Mouse (Mus musculus) olfactory bulb, adult 2 months (tissue): ENCODE results near the gene 4931409K22Rik.

Experiments used
- CTCF ChIP-seq: fragments of 200-500 bp; IDR thresholded peaks from 2 replicates; pipeline ENCODE4 v1.5.1; 2012; ENCODE audit warnings: low read depth, mild to moderate bottlenecking, low read length, moderate library complexity; ENCODE audit not compliant: insufficient read depth
- POLR2A ChIP-seq: fragments of 200-500 bp; IDR thresholded peaks from 2 replicates; pipeline ENCODE4 v1.6.1; 2012; ENCODE audit warnings: mild to moderate bottlenecking, low read depth, low read length, moderate library complexity; ENCODE audit not compliant: insufficient read depth

- TF ChIP-seq CTCF, result peak; percentile 63
- TF ChIP-seq POLR2A, result no peak
Measured at GRCm38 (mm10) chr5:24598570-24599006, 42.0 kb upstream of the 4931409K22Rik start.
